Mouse (Mus musculus): ENCODE measurements at regions not wholly inside any gene's neighbourhood (a gene's known extent, or its start where the extent isn't known, plus 50 kb on each side); places are given as distances from the start of the nearest gene placed in this dataset.

DNA sequence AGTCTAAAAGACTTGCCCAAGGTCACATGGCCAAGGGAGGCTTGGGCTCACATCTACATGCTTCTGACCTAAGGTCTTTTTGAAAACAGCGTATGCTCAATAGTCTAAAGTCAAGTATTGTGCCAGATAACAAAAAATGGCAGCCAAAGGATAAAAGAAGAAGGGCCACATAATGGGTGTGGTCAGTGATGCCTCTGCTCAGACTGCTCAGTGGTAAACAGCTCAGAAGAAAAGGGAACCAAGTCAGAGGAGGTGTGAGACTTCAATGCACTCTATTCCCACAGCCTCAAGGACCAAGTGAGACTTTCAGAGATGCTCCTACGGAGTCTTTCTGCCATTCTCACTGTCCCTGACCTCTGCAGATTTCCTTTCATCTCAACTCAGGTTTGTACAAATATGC lies 373.5 kb downstream of the H2al1j start:
- TF ChIP-seq CTCF (IDR thresholded peaks at IDR 0.05; ENCODE audit: borderline replicate concordance, extremely low read depth, insufficient read depth, insufficient read length) = no peak
- TF ChIP-seq POLR2A (IDR thresholded peaks at IDR 0.05; ENCODE audit: borderline replicate concordance, extremely low read depth, insufficient read depth, insufficient read length, poor library complexity, severe bottlenecking) = no peak
